Mouse (Mus musculus) retina, adult 2 months (tissue): ENCODE results near the gene Cnpy2.

Source experiments
- DNase-seq: peaks from one replicate; pipeline ENCODE4 v3.0.0-alpha.2; 2012; ENCODE audit warnings: low read depth, low spot score

Cnpy2 gene

GRCm38 (mm10) chr10:128367899-128368401 is 45.7 kb downstream of the Cnpy2 start:
- DNase-seq: no peak

- peak; percentile 76 for DNase-seq
These were observed 46.4 kb downstream of the Cnpy2 start, which contains the start of gene Coq10a for GRCm38 (mm10) chr10:128368402-128369217. Gene Coq10a (minus strand): TSS chr10:128368997.

- DNase-seq: no peak
These were observed 46.9 kb downstream of the Cnpy2 start for GRCm38 (mm10) chr10:128369218-128369543.

- no peak for DNase-seq
These were observed 47.3 kb downstream of the Cnpy2 start for GRCm38 (mm10) chr10:128369599-128369998.

- DNase-seq: no peak
These were observed 47.8 kb downstream of the Cnpy2 start for GRCm38 (mm10) chr10:128370021-128370420.

- DNase-seq: no peak
These were observed 48.3 kb downstream of the Cnpy2 start for GRCm38 (mm10) chr10:128370601-128371000.

- DNase-seq: no peak
These were observed 49.9 kb downstream of the Cnpy2 start for GRCm38 (mm10) chr10:128372142-128372541.

GRCm38 (mm10) chr10:128372989-128373748 is 50.9 kb downstream of the Cnpy2 start:
- DNase-seq: no peak

- no peak for DNase-seq
These were observed 52.1 kb downstream of the Cnpy2 start for GRCm38 (mm10) chr10:128374393-128374792.

GRCm38 (mm10) chr10:128376099-128376454 is 53.8 kb downstream of the Cnpy2 start:
- no peak for DNase-seq

- DNase-seq: peak; percentile 61
These were observed 54.4 kb downstream of the Cnpy2 start, which contains the start of gene Ankrd52 for GRCm38 (mm10) chr10:128376455-128377211. Gene Ankrd52 (plus strand): TSS chr10:128377115.
